Mouse (Mus musculus) lung, embryonic 16.5 days (tissue): ENCODE results near the gene Ptgr1. TPM values are rescaled to one million over a fixed set of nuclear protein-coding genes. Genes with fewer than 3 reads are reported as not detected.

Source experiments
- ATAC-seq: fragments of 200-750 bp; cut with Nextera tagmentation; 2 replicates; pipeline ENCODE4 v1.8.0; 2017; ENCODE audit warnings: low read depth, mild to moderate bottlenecking, moderate library complexity
- H3K27ac ChIP-seq: fragments of 300-500 bp; sonication (generic); 2 replicates; pipeline ENCODE4 v1.5.1; 2014; ENCODE audit warnings: mild to moderate bottlenecking, control low read depth, low read length
- H3K27me3 ChIP-seq: fragments of 300-500 bp; sonication (generic); 2 replicates; pipeline ENCODE4 v1.6.1; 2014; ENCODE audit warnings: low read depth, low read length, mixed read lengths; ENCODE audit not compliant: control insufficient read depth, insufficient read depth
- H3K36me3 ChIP-seq: fragments of 300-500 bp; sonication (generic); 2 replicates; pipeline ENCODE4 v1.6.1; 2014; ENCODE audit warnings: low read length; ENCODE audit not compliant: control insufficient read depth, insufficient read depth
- H3K4me1 ChIP-seq: fragments of 300-500 bp; sonication (generic); replicated peaks from 2 replicates; pipeline ENCODE4 v1.6.1; 2014; ENCODE audit warnings: low read length, mixed read lengths; ENCODE audit not compliant: control insufficient read depth, insufficient read depth
- H3K4me2 ChIP-seq: fragments of 300-500 bp; sonication (generic); 2 replicates; pipeline ENCODE4 v1.6.1; 2014; ENCODE audit warnings: low read depth, low read length, control low read depth
- H3K4me3 ChIP-seq: fragments of 300-500 bp; sonication (generic); 2 replicates; pipeline ENCODE4 v1.5.1; 2014; ENCODE audit warnings: mild to moderate bottlenecking, low read length, control low read depth
- H3K9ac ChIP-seq: fragments of 300-500 bp; sonication (generic); 2 replicates; pipeline ENCODE4 v1.6.1; 2014; ENCODE audit warnings: low read length, control low read depth
- H3K9me3 ChIP-seq: fragments of 300-500 bp; sonication (generic); 2 replicates; pipeline ENCODE4 v1.6.1; 2016; ENCODE audit warnings: low read length; ENCODE audit not compliant: control insufficient read depth
- WGBS: fragments of 180-500 bp; shearing (Covaris S2); extraction: QIAGEN DNeasy Blood & Tissue Kit; methylation state at CpG from one replicate; pipeline ENCODE4 v1.1.7; 2014; 5-methylcytosine and 5-hydroxymethylcytosine counted together
- polyA plus RNA-seq: library from polyadenylated mRNA; unstranded; fragments of >200 nt; fragmentation: Nextera tagmentation; extraction: Ambion mirVana; gene quantifications from 2 replicates; pipeline ENCODE4 v1.2.1, GENCODE M21; 2015

Ptgr1 gene
- polyA plus RNA-seq, 1 experiment from 2014 or later: 43.5 TPM

DNA sequence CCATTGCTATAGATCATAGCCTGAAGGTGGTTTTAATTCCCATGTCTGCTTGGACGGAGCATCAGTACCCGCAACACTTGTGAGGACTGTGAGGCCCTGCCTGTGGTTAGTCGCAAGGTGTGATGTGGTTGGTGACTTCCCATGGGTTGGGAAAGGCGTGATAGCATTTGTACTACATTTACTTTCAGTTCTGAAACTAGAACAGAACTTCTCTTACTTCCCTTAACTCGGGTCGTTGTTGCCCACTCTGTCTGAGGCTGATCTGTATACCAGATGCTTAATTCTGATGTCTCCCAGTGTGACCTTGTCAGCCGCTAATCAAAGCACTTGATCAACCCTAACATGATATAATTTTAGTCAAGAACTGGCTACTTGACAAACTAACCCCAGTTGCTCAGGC, 22.3 kb upstream of the Ptgr1 start:
- Histone ChIP-seq H3K4me2 (no peak overlapping the region), H3K9ac (no peak overlapping the region), H3K36me3 (no peaks in the 10 kb centered on the region), H3K27ac (no peak overlapping the region), H3K27me3 (no peaks in the 10 kb centered on the region), H3K4me1 (peaks cover 18% of the 10 kb centered on the region), H3K9me3 (no peaks in the 10 kb centered on the region), H3K4me3 (no peak overlapping the region)
- WGBS: 87% methylated on average over 7 of the region's 7 CpGs
- ATAC-seq: no peak

- Histone ChIP-seq H3K4me3 (no peak overlapping the region), H3K27me3 (no peaks in the 10 kb centered on the region), H3K27ac (no peak overlapping the region), H3K36me3 (no peaks in the 10 kb centered on the region), H3K9me3 (no peaks in the 10 kb centered on the region), H3K9ac (no peak overlapping the region), H3K4me1 (peaks cover 25% of the 10 kb centered on the region), H3K4me2 (no peak overlapping the region)
- no peak for ATAC-seq
- WGBS: 75% methylated on average over 5 of the region's 5 CpGs
These were observed 21.1 kb upstream of the Ptgr1 start for GRCm38 (mm10) chr4:59007974-59008373.

DNA sequence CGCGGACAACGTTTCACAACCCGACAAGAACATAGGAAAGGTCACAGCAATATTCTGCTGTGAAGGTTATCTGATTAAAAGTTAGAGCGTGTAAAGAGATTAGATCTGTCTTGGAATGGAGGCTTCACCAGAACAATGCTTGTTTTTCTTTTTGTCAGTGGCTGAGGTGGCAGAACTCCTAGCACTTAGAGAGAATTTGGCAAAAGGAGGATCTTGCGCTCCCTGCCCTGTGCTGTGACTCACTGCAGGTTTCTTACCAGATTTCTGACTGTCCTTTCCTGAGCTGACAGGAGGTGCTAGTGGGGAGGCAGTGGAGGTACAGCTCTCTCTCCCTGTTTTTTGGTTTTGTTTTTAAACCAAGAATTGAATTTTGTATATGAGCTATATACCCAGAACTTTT, 20.1 kb upstream of the Ptgr1 start:
- 69% methylated on average over 6 of the region's 6 CpGs for WGBS
- Histone ChIP-seq H3K36me3 (no peaks in the 10 kb centered on the region), H3K27ac (no peak overlapping the region), H3K9ac (no peak overlapping the region), H3K4me1 (peaks cover 25% of the 10 kb centered on the region), H3K4me2 (no peak overlapping the region), H3K4me3 (no peak overlapping the region), H3K9me3 (no peaks in the 10 kb centered on the region), H3K27me3 (no peaks in the 10 kb centered on the region)
- ATAC-seq: no peak

DNA sequence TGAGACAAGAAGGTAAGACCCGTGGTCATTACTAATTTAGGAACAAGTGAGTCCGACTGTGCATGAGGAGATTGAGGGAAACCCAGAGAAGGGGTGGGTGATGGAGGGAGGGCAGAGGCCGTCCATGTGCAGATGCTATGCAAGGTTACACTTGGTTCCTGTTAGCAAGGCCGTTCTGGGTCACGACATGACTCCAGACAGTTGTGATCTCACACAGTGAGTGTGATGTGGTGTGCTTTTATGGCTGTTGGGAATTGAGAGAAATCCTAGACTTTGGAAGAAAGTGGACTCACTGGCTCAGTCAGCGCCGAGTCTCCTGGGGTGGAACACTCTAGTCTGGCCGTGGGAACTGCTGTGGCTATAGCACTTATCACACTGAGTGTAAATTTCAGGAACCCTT, 19.3 kb upstream of the Ptgr1 start:
- H3K4me1 ChIP-seq: peaks cover 21% of the 10 kb centered on the region
- no peaks in the 10 kb centered on the region for H3K27me3 ChIP-seq
- H3K9me3 ChIP-seq: no peaks in the 10 kb centered on the region
- no peak overlapping the region for H3K4me2 ChIP-seq
- no peaks in the 10 kb centered on the region for H3K36me3 ChIP-seq
- no peak for ATAC-seq
- H3K4me3 ChIP-seq: no peak overlapping the region
- 0 out of 2 replicates have a peak overlapping the region, but pooled peaks have one; percentile 8 for H3K9ac ChIP-seq
- no peak overlapping the region for H3K27ac ChIP-seq
- WGBS: 62% methylated on average over 8 of the region's 8 CpGs

GRCm38 (mm10) chr4:59003806-59004200, 16.9 kb upstream of the Ptgr1 start:
- no peak for ATAC-seq
- Histone ChIP-seq H3K27ac (no peak overlapping the region), H3K4me1 (peaks cover 19% of the 10 kb centered on the region), H3K9ac (peak overlapping the region; percentile 95), H3K27me3 (no peaks in the 10 kb centered on the region), H3K36me3 (no peaks in the 10 kb centered on the region), H3K4me2 (peak overlapping the region; percentile 90), H3K4me3 (peak overlapping the region; percentile 92), H3K9me3 (no peaks in the 10 kb centered on the region)
- WGBS: 21% methylated on average over 7 of the region's 7 CpGs

GRCm38 (mm10) chr4:59002948-59003805, 16.3 kb upstream of the Ptgr1 start, which contains the start of gene Gm20503:
Gene Gm20503 (plus strand): TSS chr4:59003210.
- ATAC-seq: peak; percentile 99
- under 1% methylated on average over 81 of the region's 89 CpGs for WGBS
- peaks cover 19% of the 10 kb centered on the region for H3K4me1 ChIP-seq
- no peaks in the 10 kb centered on the region for H3K9me3 ChIP-seq
- H3K36me3 ChIP-seq: no peaks in the 10 kb centered on the region
- peak within 1 kb of the TSS; percentile 95 for H3K9ac ChIP-seq
- peak within 1 kb of the TSS; percentile 92 for H3K4me3 ChIP-seq
- H3K27me3 ChIP-seq: no peaks in the 10 kb centered on the region
- H3K27ac ChIP-seq: peak within 1 kb of the TSS; percentile 87
- peak within 1 kb of the TSS; percentile 90 for H3K4me2 ChIP-seq

DNA sequence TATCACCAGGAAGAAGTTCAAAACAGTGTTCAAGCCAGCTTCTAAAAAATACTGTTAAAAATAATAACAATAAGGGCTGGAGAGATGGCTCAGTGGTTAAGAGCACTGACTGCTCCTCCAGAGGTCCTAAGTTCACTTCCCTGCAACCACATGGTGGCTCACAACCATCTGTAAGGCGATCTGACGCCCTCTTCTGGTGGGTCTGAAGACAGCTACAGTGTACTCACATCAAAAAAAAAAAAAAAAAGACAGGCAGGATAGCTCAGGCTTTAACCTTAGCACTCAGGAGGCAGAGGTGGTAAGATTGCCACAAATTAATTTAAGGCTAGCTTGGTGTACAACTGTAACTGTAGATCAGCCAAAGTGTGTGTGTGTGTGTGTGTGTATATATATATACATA, 13.7 kb upstream of the Ptgr1 start:
- no peaks in the 10 kb centered on the region for H3K9me3 ChIP-seq
- 0% methylated on average over 2 of the region's 2 CpGs for WGBS
- no peak for ATAC-seq
- H3K4me2 ChIP-seq: no peak overlapping the region
- H3K27me3 ChIP-seq: no peaks in the 10 kb centered on the region
- H3K36me3 ChIP-seq: no peaks in the 10 kb centered on the region
- H3K9ac ChIP-seq: no peak overlapping the region
- H3K4me1 ChIP-seq: peaks cover 17% of the 10 kb centered on the region
- H3K4me3 ChIP-seq: no peak overlapping the region
- no peak overlapping the region for H3K27ac ChIP-seq

- Histone ChIP-seq H3K4me2 (no peak overlapping the region), H3K36me3 (no peaks in the 10 kb centered on the region), H3K9me3 (no peaks in the 10 kb centered on the region), H3K27ac (no peak overlapping the region), H3K4me3 (no peak overlapping the region), H3K9ac (no peak overlapping the region), H3K27me3 (no peaks in the 10 kb centered on the region), H3K4me1 (peaks cover 12% of the 10 kb centered on the region)
- ATAC-seq: no peak
- WGBS: 4% methylated on average over 2 of the region's 2 CpGs
These were observed 12.8 kb upstream of the Ptgr1 start for GRCm38 (mm10) chr4:58999686-59000085.

- H3K9ac ChIP-seq: no peak overlapping the region
These were observed 11.8 kb upstream of the Ptgr1 start for GRCm38 (mm10) chr4:58998688-58999087.

More at GRCm38 (mm10) chr4:58998688-58999087, 11.8 kb upstream of the Ptgr1 start:
- peaks cover 2% of the 10 kb centered on the region; the same call in 1 of the 2 replicates for H3K4me1 ChIP-seq
- H3K9me3 ChIP-seq: no peaks in the 10 kb centered on the region
- no peak overlapping the region for H3K27ac ChIP-seq
- H3K4me2 ChIP-seq: no peak overlapping the region
- 58% methylated on average over 1 of the region's 1 CpGs for WGBS
- no peak overlapping the region for H3K4me3 ChIP-seq
- no peaks in the 10 kb centered on the region for H3K36me3 ChIP-seq
- no peaks in the 10 kb centered on the region for H3K27me3 ChIP-seq
- no peak for ATAC-seq
